Mouse (Mus musculus) left cerebral cortex, adult 18-20 months (tissue): ENCODE measurements around the gene Ankrd34b. TPM values are rescaled to one million over a fixed set of nuclear protein-coding genes. Genes with fewer than 3 reads are reported as not detected.

Experiments used
- DNase-seq, 2 experiments: peaks; one replicate each; pipeline ENCODE4 v3.0.0; 2021 to 2022; ENCODE audit warnings: low spot score in 2 of 2, mixed read lengths in 1 of 2
- total RNA-seq, 2 experiments: library from RNA; stranded (reverse); gene quantifications; 2 replicates each; pipeline ENCODE4 v1.2.3; 2021

Gene Ankrd34b
- total RNA-seq, 2 experiments from 2014 or later, result 21.6 to 24.0 TPM

DNA sequence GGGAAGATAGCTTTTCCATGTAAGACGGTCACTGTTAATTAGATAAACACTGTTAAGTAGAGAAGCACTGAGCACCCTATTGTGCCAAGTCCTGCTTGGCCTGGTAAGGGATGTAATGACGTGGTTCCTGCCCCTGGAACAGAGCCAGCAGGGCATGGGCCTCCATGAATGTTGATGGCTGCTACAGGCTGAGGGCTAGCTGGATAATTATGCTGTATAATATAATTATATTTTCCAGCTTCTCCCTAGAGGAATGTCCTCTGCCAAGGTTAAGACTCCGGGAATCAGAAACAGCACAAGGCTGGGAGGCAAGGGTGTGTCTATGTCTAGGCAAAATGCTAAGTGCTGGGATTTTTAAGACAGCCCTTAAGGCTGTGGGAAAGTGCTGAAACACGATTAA is 65.1 kb downstream of the Ankrd34b start:
- no peak for DNase-seq

Other genes with a start within 250 kb of the Ankrd34b start
- gene Gm20379, start 119.9 kb upstream of the Ankrd34b start, total RNA-seq, result not detected
- 1 to 10 TPM; 1.3 to 1.5 TPM for gene Dhfr, start 71.2 kb upstream of the Ankrd34b start, total RNA-seq
- gene Msh3, start 70.9 kb upstream of the Ankrd34b start, total RNA-seq, result 10 to 100 TPM; 21.7 to 22.3 TPM
- 10 to 100 TPM; 10.6 to 11.8 TPM for gene Fam151b, start 58.1 kb downstream of the Ankrd34b start, total RNA-seq
- 10 to 100 TPM; 14.0 to 18.0 TPM for gene Zfyve16, start 105.0 kb downstream of the Ankrd34b start, total RNA-seq
- not detected for gene Spz1, start 150.3 kb downstream of the Ankrd34b start, total RNA-seq
- gene Serinc5, start 185.2 kb downstream of the Ankrd34b start, total RNA-seq, result 10 to 100 TPM; 49.0 to 54.6 TPM